Mouse (Mus musculus): Measurements from ENCODE around the gene Hps1. TPM values are rescaled to one million over a fixed set of nuclear protein-coding genes. Genes with fewer than 3 reads are reported as not detected.

Hps1 gene
- polyA plus RNA-seq, 1 experiment from 2014 or later: 14.9 TPM

- H3K27me3 ChIP-seq (replicated peaks; ENCODE audit: control insufficient read depth, insufficient read depth, low read length): no peaks in the 10 kb centered on the region
- WGBS: 92% methylated on average over 10 of the region's 10 CpGs
- no peak overlapping the region for H3K9ac ChIP-seq (ENCODE audit: low read depth, low read length)
- H3K4me1 ChIP-seq (replicated peaks; ENCODE audit: control insufficient read depth, insufficient read depth, low read length): no peaks in the 10 kb centered on the region
- TF ChIP-seq CTCF (IDR thresholded peaks at IDR 0.05; ENCODE audit: low read depth): no peak
- H3K36me3 ChIP-seq (ENCODE audit: control insufficient read depth, insufficient read depth): peaks cover 35% of the 10 kb centered on the region
- no peak overlapping the region for H3K4me2 ChIP-seq (replicated peaks; ENCODE audit: low read depth)
- no peak overlapping the region for H3K27ac ChIP-seq (ENCODE audit: low read depth, low read length)
- H3K4me3 ChIP-seq (ENCODE audit: low read depth, low read length): no peak overlapping the region
- ATAC-seq: no peak
- no peaks in the 10 kb centered on the region for H3K9me3 ChIP-seq (ENCODE audit: control insufficient read depth)
These were observed 10.1 kb downstream of the Hps1 start for GRCm38 (mm10) chr19:42769648-42770047.

GRCm38 (mm10) chr19:42767361-42767760 lies 12.4 kb downstream of the Hps1 start:
- no peaks in the 10 kb centered on the region for H3K9me3 ChIP-seq (ENCODE audit: control insufficient read depth)
- no peak for ATAC-seq
- H3K4me2 ChIP-seq (replicated peaks; ENCODE audit: low read depth): no peak overlapping the region
- 85% methylated on average over 8 of the region's 8 CpGs for WGBS
- no peaks in the 10 kb centered on the region for H3K27me3 ChIP-seq (replicated peaks; ENCODE audit: control insufficient read depth, insufficient read depth, low read length)
- H3K27ac ChIP-seq (ENCODE audit: low read depth, low read length): no peak overlapping the region
- H3K4me3 ChIP-seq (ENCODE audit: low read depth, low read length): no peak overlapping the region
- TF ChIP-seq CTCF (IDR thresholded peaks at IDR 0.05; ENCODE audit: low read depth): no peak
- H3K36me3 ChIP-seq (ENCODE audit: control insufficient read depth, insufficient read depth): peaks cover 35% of the 10 kb centered on the region
- no peak overlapping the region for H3K9ac ChIP-seq (ENCODE audit: low read depth, low read length)
- no peaks in the 10 kb centered on the region for H3K4me1 ChIP-seq (replicated peaks; ENCODE audit: control insufficient read depth, insufficient read depth, low read length)

GRCm38 (mm10) chr19:42764398-42764797 lies 15.4 kb downstream of the Hps1 start:
- ATAC-seq: no peak
- 53% methylated on average over 10 of the region's 10 CpGs for WGBS
- no peak overlapping the region for H3K27ac ChIP-seq (ENCODE audit: low read depth, low read length)

GRCm38 (mm10) chr19:42756671-42757070 lies 23.1 kb downstream of the Hps1 start:
- Histone ChIP-seq H3K9me3 (ENCODE audit: control insufficient read depth) (no peaks in the 10 kb centered on the region), H3K4me2 (replicated peaks; ENCODE audit: low read depth) (no peak overlapping the region), H3K27ac (ENCODE audit: low read depth, low read length) (no peak overlapping the region), H3K36me3 (ENCODE audit: control insufficient read depth, insufficient read depth) (no peaks in the 10 kb centered on the region; the same call in 1 of the 2 replicates), H3K9ac (ENCODE audit: low read depth, low read length) (no peak overlapping the region), H3K4me1 (replicated peaks; ENCODE audit: control insufficient read depth, insufficient read depth, low read length) (0 out of 2 replicates have a peak, but pooled peaks cover 3% of the 10 kb centered on the region), H3K27me3 (replicated peaks; ENCODE audit: control insufficient read depth, insufficient read depth, low read length) (no peaks in the 10 kb centered on the region), H3K4me3 (ENCODE audit: low read depth, low read length) (no peak overlapping the region)
- WGBS: 81% methylated on average over 6 of the region's 6 CpGs
- ATAC-seq: no peak
- TF ChIP-seq CTCF (IDR thresholded peaks at IDR 0.05; ENCODE audit: low read depth): no peak

More at GRCm38 (mm10) chr19:42764398-42764797, 15.4 kb downstream of the Hps1 start:
- Histone ChIP-seq H3K9ac (ENCODE audit: low read depth, low read length) (no peak overlapping the region), H3K4me2 (replicated peaks; ENCODE audit: low read depth) (no peak overlapping the region), H3K27me3 (replicated peaks; ENCODE audit: control insufficient read depth, insufficient read depth, low read length) (no peaks in the 10 kb centered on the region), H3K4me1 (replicated peaks; ENCODE audit: control insufficient read depth, insufficient read depth, low read length) (no peaks in the 10 kb centered on the region), H3K4me3 (ENCODE audit: low read depth, low read length) (no peak overlapping the region), H3K9me3 (ENCODE audit: control insufficient read depth) (no peaks in the 10 kb centered on the region), H3K36me3 (ENCODE audit: control insufficient read depth, insufficient read depth) (peaks cover 16% of the 10 kb centered on the region; the same call in 1 of the 2 replicates)
- TF ChIP-seq CTCF (IDR thresholded peaks at IDR 0.05; ENCODE audit: low read depth): no peak

- WGBS: 70% methylated on average over 15 of the region's 15 CpGs
- TF ChIP-seq CTCF (IDR thresholded peaks at IDR 0.05; ENCODE audit: low read depth): no peak
- H3K27ac ChIP-seq (ENCODE audit: low read depth, low read length): no peak overlapping the region
- H3K4me2 ChIP-seq (replicated peaks; ENCODE audit: low read depth): no peak overlapping the region
- no peaks in the 10 kb centered on the region; the same call in 1 of the 2 replicates for H3K36me3 ChIP-seq (ENCODE audit: control insufficient read depth, insufficient read depth)
- ATAC-seq: no peak
- no peak overlapping the region for H3K4me3 ChIP-seq (ENCODE audit: low read depth, low read length)
- no peaks in the 10 kb centered on the region for H3K27me3 ChIP-seq (replicated peaks; ENCODE audit: control insufficient read depth, insufficient read depth, low read length)
- H3K4me1 ChIP-seq (replicated peaks; ENCODE audit: control insufficient read depth, insufficient read depth, low read length): 0 out of 2 replicates have a peak, but pooled peaks cover 3% of the 10 kb centered on the region
- no peak overlapping the region for H3K9ac ChIP-seq (ENCODE audit: low read depth, low read length)
- no peaks in the 10 kb centered on the region for H3K9me3 ChIP-seq (ENCODE audit: control insufficient read depth)
These were observed 24.5 kb downstream of the Hps1 start for GRCm38 (mm10) chr19:42755148-42755870.

GRCm38 (mm10) chr19:42753141-42753917 lies 26.4 kb downstream of the Hps1 start:
- Histone ChIP-seq H3K4me1 (replicated peaks; ENCODE audit: control insufficient read depth, insufficient read depth, low read length) (peaks cover 9% of the 10 kb centered on the region; the same call in 1 of the 2 replicates), H3K36me3 (ENCODE audit: control insufficient read depth, insufficient read depth) (no peaks in the 10 kb centered on the region; the same call in 1 of the 2 replicates), H3K27me3 (replicated peaks; ENCODE audit: control insufficient read depth, insufficient read depth, low read length) (no peaks in the 10 kb centered on the region), H3K9me3 (ENCODE audit: control insufficient read depth) (no peaks in the 10 kb centered on the region), H3K4me3 (ENCODE audit: low read depth, low read length) (peak overlapping the region; percentile 38; the same call in 1 of the 2 replicates), H3K9ac (ENCODE audit: low read depth, low read length) (no peak overlapping the region), H3K27ac (ENCODE audit: low read depth, low read length) (peak overlapping the region; percentile 94), H3K4me2 (replicated peaks; ENCODE audit: low read depth) (peak overlapping the region; percentile 72)
- peak; percentile 69 for ATAC-seq
- TF ChIP-seq CTCF (IDR thresholded peaks at IDR 0.05; ENCODE audit: low read depth): no peak
- 14% methylated on average over 11 of the region's 11 CpGs for WGBS

All from intestine, postnatal 0 days (tissue).